Mouse (Mus musculus): ENCODE data around the gene Gm15737. TPM values are rescaled to one million over a fixed set of nuclear protein-coding genes. Genes with fewer than 3 reads are reported as not detected.

The Gm15737 gene
- polyA plus RNA-seq (2014; fragmentation: Illumina TruSeq; extraction: RNeasy Lipid Tissue Mini Kit (QIAGEN cat#74804); ENCODE audit: insufficient read depth, low read depth, low replicate concordance), result not detected

DNA sequence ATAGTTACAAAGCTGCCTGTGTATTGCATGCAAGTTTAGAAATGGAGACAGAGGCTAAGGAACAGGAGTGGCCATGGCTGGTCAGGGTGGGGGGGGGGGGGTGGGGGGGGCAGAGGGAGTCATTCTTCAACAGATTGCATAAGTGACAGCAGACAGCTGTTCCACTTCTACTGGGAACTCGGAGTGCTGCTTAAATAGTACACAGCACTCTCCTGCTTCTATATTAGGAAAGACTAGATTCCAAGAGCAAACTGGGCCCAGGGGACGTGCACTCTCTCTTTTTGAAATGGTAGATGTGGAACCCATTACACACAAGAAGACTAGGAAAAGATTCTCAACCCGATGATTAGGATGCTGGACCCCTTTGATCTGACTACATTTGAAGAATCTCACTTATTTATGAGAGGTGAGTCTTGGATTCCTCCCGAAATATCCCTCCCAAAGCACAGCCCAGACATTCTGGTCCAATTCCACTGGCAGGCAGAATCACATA lies at the start of gene Gm15737:
Gm15737 (plus strand) TSS at position 269 of the 493 bp plus-strand sequence.

Other genes with a start within 250 kb of the Gm15737 start
- 12.8 TPM for gene Prickle2, start 163.2 kb upstream of the Gm15737 start, polyA plus RNA-seq (2014; fragmentation: Illumina TruSeq; extraction: RNeasy Lipid Tissue Mini Kit (QIAGEN cat#74804); ENCODE audit: insufficient read depth, low read depth, low replicate concordance)
- gene A730049H05Rik, start 52.9 kb upstream of the Gm15737 start, polyA plus RNA-seq (2014; fragmentation: Illumina TruSeq; extraction: RNeasy Lipid Tissue Mini Kit (QIAGEN cat#74804); ENCODE audit: insufficient read depth, low read depth, low replicate concordance), result 0.86 TPM
- 4.3 TPM for gene Adamts9, start 74.1 kb downstream of the Gm15737 start, polyA plus RNA-seq (2014; fragmentation: Illumina TruSeq; extraction: RNeasy Lipid Tissue Mini Kit (QIAGEN cat#74804); ENCODE audit: insufficient read depth, low read depth, low replicate concordance)